Mouse (Mus musculus) heart, adult 2 months (tissue): ENCODE data around the gene Slc51b.

ENCODE experiments used
- CTCF ChIP-seq: fragments of 200-600 bp; IDR thresholded peaks from 2 replicates; pipeline ENCODE4 v1.8.1; 2022; ENCODE audit warnings: antibody characterized with exemption, mild to moderate bottlenecking, moderate library complexity
- EP300 ChIP-seq: fragments of 200-500 bp; IDR thresholded peaks from 2 replicates; pipeline ENCODE4 v1.6.1; 2011; ENCODE audit warnings: low read depth, low read length, control low read depth; ENCODE audit not compliant: insufficient read depth
- POLR2A ChIP-seq: fragments of 200-500 bp; IDR thresholded peaks from 2 replicates; pipeline ENCODE4 v1.6.1; 2011; ENCODE audit warnings: mild to moderate bottlenecking, low read depth, low read length, control low read depth; ENCODE audit not compliant: insufficient read depth

- no peak for TF ChIP-seq EP300
- no peak for TF ChIP-seq POLR2A
- TF ChIP-seq CTCF, result no peak
These were observed 40.0 kb downstream of the Slc51b start for GRCm38 (mm10) chr9:65382751-65383097.
